Mouse (Mus musculus) retina, adult 2 months (tissue): ENCODE measurements around the gene Bola1.
"Not testable (repeated sequence)": the region's sequence is repeated elsewhere in the genome, so short reads cannot be mapped to it uniquely, and the experiment has no call there.

Source experiments
- DNase-seq: peaks from one replicate; pipeline ENCODE4 v3.0.0-alpha.2; 2012; ENCODE audit warnings: low read depth, low spot score

Bola1 gene

DNA sequence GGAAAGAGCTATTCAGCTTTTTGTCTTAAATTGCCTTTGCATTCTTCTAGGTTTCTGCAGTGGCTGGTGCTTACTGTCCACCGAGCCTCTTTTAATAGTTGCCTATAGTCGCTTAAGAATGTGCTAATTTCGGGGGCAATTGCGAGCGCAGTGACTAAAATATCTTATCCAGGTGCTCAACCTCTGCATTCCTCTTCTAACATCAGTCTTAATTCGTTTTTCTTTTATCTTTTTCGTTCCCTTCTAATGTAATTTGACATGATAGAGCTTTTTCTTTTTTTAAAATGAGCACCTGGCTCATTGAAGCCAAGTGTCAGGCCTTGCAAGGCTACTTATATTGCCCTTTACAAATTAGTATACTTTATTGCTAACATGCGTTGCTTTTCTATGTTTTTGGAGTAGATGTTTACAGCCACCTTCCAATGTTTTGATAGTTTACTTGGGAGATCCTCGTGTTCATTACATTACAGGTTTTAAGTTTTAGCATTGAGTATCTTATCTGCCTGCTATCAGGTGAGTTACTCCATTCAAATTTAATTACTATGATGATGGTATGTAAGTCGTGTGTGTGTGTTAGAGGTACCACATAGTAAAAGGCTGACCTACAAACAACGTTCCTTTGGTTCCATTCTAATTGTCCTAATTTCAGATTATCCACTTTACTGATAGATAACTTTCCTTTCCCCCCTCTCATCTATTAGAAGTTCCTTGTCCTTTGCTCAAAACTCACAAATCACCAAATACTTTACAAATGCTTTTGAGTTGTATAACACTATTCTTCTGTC is 28.0 kb upstream of the Bola1 start:
- no peak for DNase-seq

DNA sequence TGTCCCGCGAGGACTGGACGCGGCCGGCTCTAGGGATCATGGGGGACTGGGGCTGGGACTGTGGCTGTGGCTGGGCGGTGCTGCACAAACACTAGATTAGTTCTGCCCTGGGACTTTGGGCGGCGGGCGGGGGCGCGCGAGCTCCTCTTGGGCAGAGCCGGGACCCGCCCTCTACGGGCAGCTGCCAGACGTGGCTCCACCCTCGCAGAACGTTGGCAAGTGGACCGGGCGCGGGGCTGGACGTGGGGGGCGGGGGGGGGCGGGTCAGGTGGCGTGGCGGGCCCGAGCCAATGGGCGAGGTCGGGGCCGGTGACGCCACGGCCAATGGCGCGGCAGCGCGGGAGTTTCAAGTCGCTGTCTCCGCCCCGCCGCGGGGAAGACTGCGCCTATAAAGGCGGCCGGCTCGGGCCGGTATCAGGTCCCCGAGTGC is 26.9 kb upstream of the Bola1 start, which contains the start of gene Hist2h3c1:
Gene Hist2h3c1, plus strand, starts transcription at position 259 of the 430 bp plus-strand sequence.
- DNase-seq = not testable (repeated sequence)

DNA sequence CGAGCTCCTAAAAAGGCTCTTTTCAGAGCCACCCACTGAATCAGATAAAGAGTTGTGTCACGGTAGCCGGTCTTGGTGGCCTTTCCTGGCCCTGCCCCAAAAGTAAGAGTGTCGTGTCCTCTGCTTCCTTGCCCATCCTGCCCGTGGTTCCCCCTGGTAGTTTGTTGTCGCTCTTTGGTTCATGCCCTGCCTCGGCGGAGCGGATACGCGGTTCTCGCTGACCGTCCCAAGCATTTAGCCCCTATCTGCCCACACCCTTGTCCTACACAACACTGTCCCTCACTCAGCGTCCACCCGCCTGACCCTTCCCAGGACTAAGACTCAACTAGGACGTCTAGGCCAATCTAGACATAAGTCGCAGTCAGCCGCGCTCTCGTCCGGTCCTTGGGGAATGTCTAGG is 26.5 kb upstream of the Bola1 start:
- not testable (repeated sequence) for DNase-seq

DNA sequence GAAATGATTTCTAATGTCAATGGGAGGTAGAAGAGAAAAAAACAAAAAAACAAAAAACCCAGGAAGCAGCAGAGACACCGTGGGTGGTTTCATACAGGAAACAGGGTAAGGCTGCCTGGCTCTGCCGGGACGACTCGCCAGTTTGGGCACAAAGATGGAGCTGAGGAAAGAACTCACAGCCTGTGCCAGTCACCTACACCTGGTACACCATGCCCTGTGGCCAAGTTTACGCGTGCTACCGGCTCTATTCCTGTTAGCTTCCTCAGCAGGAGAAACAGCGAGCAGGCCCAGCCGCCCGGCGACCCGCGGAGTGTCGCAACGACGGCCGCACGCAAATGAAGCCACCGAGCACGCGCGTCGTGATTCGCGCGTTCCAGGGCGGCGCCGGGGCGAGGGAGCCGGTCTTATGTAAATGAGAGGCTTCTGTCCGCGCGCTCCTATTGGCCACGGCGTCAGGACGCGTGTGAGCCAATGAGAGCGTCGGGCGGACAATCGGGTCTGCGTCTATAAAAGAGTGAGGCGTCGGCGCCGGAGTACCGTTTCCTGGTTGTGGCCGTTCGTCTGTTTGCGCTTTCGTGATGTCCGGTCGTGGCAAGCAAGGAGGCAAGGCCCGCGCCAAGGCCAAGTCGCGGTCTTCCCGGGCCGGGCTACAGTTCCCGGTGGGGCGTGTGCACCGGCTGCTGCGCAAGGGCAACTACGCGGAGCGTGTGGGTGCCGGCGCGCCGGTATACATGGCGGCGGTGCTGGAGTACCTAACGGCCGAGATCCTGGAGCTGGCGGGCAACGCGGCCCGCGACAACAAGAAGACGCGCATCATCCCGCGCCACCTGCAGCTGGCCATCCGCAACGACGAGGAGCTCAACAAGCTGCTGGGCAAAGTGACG is 25.7 kb upstream of the Bola1 start, which contains the start of gene Hist2h2aa1:
Gene Hist2h2aa1, plus strand, starts transcription at position 495 of the 884 bp plus-strand sequence.
- not testable (repeated sequence) for DNase-seq

DNA sequence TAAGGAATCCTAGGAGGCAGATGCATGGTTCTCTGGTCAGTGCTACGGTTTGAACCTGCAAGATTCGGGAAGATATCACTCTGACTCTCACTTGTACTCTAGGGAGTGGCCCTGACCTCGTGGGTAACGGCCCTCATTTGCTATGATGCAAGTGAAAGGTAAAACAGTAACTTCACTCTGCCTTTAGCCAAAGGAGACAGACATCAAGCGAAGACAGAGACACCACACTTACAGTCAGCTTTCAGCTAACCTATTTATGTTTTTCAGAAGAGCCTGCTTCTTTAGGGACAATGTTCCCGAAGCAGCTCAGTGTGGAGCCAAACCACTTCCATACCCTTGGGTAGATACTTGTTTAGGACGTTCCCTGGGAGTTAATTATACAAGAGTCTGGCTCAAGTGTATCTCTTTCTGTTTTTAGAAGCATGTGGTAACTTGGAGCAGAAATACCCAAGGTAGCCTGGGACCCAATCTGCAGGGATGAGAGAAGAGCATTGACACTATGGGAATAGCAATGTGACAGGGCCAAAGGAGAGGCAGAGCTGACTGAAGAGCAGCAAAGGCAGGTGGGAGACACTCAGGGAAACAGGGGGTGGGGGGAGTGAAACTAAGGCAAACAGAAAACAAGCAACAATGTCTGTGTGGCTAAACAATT is 24.5 kb upstream of the Bola1 start:
- no peak for DNase-seq

DNA sequence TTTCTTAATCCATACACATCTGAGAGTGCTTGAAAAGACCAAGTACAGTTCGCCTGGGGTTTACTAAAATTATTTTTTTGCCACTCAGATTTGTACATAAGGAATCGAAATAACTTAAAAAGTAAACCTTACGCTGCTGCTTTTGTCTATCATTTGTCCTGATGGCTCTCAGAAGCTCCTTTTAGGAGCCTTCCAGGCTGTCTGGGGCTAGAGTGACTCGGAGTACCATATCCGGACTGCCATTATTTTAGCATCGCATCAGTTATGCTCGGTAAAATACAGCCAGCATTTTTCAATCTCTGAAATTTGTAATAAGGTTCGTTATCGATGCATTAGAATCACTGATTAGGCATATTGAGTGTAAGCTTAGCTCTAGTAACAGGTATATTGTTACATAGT is 21.3 kb upstream of the Bola1 start:
- DNase-seq = no peak

DNA sequence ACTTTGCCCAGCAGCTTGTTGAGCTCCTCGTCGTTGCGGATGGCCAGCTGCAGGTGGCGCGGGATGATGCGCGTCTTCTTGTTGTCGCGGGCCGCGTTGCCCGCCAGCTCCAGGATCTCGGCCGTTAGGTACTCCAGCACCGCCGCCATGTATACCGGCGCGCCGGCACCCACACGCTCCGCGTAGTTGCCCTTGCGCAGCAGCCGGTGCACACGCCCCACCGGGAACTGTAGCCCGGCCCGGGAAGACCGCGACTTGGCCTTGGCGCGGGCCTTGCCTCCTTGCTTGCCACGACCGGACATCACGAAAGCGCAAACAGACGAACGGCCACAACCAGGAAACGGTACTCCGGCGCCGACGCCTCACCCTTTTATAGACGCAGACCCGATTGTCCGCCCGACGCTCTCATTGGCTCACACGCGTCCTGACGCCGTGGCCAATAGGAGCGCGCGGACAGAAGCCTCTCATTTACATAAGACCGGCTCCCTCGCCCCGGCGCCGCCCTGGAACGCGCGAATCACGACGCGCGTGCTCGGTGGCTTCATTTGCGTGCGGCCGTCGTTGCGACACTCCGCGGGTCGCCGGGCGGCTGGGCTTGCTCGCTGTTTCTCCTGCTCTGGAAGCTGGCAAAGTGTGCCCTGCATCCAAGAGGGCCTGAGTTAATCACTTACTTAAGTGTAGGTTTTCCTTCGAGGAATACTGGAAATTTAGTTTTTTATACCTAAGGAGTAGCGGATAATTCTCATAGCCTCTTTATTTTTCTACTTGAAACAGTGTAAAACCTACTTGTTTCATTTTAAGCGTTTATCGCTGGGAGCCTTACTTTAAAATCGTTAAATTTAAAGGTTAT is 20.7 kb upstream of the Bola1 start, which contains the start of gene Hist2h2aa2:
Gene Hist2h2aa2, minus strand, starts transcription at position 328 of the 850 bp plus-strand sequence.
- peak; percentile 38 for DNase-seq

DNA sequence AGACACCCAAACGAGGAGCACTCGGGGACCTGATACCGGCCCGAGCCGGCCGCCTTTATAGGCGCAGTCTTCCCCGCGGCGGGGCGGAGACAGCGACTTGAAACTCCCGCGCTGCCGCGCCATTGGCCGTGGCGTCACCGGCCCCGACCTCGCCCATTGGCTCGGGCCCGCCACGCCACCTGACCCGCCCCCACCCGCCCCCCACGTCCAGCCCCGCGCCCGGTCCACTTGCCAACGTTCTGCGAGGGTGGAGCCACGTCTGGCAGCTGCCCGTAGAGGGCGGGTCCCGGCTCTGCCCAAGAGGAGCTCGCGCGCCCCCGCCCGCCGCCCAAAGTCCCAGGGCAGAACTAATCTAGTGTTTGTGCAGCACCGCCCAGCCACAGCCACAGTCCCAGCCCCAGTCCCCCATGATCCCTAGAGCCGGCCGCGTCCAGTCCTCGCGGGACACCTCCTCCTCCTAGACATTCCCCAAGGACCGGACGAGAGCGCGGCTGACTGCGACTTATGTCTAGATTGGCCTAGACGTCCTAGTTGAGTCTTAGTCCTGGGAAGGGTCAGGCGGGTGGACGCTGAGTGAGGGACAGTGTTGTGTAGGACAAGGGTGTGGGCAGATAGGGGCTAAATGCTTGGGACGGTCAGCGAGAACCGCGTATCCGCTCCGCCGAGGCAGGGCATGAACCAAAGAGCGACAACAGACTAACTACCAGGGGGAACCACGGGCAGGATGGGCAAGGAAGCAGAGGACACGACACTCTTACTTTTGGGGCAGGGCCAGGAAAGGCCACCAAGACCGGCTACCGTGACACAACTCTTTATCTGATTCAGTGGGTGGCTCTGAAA is 19.7 kb upstream of the Bola1 start, which contains the start of gene Hist2h3c2:
Gene Hist2h3c2, minus strand, starts transcription at position 174 of the 840 bp plus-strand sequence.
- not testable (repeated sequence) for DNase-seq

DNA sequence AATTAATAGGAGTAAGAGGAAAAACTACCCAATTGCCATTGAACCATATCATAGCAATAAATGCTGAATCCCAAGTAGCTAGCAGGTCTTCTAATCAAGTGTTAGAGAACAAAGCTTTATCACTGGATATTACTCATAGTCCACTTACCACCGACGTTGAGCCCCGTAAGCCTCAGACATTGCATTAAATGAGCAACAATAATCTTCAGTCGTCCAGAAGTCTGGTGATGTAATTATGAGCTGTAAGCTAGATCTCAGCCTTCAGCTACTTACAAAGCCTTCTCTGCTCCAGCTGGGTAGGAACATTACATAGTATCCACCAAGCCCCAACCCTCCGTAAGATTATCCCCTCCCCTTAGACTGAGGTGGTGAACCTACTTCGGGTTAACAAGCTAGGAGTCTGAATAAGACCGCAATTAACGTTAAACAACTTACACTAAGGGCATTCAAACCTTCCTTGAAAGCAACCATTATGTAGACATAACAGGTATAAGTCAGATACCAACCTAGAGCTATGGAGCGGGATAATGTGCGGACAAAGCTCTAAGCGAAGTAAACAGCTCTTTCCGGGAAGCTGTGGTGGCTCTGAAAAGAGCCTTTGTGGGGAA is 18.5 kb upstream of the Bola1 start:
- no peak for DNase-seq

DNA sequence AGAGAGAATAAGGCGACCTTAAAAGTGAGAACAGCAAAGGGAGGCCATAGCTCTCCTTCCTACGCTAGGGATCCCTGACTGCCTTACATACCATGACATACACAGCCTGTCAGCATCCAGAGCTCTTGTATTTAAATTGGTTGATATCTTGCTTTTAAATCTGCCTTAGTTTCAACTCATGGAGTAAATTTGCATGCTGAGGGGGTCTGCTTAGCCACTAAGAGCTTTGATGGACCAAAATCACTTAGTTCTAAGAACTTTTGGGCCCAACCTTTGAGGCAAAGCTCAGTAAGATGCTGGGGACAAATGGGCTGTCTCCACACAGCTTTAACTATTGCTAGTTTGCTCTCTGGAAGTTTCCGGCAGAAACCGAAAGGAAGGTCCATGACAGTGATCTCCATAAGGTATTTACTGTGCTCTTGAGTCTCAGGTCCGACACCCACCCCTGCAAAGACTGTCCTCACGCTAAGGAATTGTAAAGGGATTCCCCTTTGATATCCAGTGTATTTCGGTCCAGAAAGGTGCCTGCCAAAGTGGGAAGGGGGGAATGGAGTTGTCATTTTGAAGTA is 17.9 kb upstream of the Bola1 start:
- DNase-seq = no peak

DNA sequence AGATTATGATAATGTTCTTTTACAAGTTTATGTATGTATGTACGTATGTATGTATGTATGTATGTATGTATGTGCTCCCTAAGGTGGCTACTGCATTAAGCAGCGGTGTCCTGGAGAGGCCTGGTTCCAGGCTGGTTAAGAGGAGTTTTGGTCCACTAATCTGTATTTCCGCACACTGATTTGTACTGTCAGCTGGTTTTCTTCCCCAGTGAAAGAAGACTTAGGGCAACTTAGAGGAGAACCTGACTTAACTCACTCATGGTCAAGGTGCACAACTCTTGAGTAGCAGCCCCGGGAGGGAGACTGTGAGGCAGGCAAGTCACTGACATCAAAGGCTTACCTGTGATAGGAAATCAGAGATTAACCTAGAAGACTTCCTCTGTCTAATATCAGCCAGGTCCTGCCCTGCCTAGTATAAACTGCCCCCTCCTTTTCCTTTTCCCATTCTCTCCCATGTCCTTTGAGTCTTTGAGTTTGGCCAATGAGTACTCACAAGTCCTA is 17.4 kb upstream of the Bola1 start:
- DNase-seq = no peak

DNA sequence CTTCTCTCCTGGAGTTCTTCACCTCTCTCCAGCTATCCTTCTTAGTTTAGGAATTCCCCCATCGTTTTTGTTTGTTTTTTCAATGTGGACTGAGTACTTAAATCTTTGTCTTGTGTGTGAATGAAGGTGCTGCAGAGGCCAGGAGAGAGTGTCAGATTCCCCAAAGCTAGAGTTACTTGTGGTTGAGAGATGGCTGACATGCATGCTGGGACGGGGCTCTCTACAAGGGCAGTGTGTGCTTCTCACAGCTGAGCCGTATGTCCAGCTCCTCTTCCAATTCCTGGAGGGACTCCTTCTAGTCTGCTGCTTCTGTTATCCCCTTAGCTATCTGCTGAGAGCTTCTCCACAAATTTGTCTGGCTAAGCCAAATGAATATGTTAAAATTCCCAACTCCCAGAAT is 16.3 kb upstream of the Bola1 start:
- DNase-seq = no peak

DNA sequence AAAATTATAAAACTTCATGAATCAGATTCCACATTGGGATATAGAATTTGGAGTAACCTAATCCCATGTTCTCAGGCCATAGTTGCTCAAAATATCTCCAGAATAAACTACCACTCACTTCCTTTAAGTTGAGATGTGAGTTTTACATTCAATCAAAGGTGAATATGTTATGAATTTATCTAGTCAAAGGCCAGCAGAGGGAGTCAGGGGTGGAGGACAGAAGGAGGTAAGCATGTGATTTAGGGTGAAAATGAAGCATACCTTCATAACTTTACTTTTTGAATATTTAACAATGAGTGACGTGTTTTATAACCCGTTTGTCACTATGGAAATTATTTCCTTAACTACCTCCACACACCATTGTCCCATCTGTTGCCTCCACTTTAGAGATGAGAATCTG is 15.4 kb upstream of the Bola1 start:
- DNase-seq = no peak

DNA sequence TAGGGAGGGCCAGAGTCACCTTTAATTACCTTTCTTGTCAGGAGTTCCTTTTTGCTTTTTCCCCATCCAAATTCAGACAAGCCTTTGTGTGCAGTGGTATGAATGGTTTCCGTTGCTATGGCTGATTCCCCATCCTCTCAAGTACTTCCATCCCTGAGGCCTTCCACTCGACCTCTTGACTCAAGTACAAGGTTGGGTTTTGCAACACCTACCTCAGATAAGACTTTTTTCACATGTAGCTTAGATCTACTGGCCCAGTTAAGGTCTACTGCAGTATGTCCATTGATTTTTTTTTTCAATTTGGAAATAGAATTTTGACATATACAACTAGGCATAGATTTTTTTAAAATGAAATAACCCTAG is 12.2 kb upstream of the Bola1 start:
- no peak for DNase-seq

DNA sequence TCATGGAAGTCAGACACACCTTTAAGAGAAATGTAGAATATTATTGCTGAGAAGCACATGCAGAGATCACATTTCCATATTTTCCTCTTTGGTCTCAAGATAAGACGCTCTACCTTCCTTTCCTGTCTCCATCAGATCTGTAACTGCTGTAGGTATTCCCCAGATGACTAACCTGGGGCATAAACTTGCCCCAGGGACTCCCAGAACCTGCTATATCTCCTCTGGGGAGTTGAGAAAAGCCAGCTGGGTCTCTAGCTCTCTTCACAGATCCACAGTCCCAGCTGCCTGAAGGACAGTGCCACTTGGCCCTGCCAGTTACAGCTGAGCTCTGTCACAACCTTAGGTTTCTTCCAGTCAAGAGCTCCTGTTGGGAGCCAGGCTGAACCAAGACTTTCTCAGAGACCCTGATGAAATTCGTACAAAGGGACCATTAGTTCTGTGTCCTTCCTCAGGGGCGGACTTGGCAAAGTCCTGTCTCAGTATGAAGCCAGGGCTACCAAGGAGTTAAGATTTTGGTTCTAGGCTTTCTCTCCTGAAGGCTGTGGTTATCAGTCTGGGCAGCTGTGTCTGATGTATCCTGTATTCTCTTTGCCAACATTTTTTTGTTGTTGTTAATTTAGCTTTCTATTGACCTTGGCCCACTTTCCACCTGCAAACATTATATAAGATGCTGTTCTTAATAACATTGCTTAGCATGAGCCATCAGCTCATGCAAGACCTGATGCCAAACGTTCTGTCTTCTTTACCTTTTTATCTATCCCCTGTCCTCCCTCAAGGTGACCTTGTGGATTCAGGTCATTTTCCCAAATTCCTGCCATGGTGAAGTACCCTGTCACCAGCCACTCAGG is 11.6 kb upstream of the Bola1 start:
- DNase-seq = no peak

DNA sequence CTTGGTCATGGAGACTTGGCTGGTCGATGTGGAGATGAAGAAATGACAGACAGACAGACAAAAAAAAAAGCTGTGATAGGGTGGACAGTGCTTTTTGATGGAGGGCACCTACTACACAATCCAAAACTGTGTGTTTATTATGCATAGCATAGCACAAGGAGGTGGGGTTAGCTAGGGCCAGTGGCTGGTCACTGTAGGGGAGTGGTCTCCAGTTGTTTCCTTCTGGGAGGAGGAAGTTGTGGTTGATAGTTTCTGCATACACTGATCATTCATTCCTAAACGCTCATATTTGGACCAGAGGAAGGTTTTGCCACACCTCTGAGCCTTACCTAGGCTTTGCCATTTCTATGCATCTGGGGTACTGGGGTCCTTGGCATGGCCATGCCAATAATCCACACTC is 10.9 kb upstream of the Bola1 start:
- no peak for DNase-seq

DNA sequence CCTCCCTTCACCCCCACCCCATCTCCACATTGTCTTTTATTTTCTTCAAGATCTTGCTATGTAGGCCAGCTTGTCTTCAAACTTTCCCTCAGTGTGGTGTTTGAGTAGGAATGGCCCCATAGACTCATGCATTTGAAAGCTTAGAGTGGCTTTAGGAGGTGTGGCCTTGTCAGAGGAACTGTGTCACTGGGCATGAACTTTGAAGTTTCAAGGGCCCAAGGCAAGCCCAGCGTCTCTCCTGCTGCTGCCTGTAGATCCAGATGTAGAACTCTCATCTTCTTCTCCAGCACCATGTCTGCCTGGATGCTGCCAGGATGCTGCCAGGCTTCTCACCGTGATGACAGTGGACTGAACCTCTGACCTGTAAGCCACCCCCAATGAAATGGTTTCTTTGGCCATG is 9.3 kb upstream of the Bola1 start:
- no peak for DNase-seq
